Mouse (Mus musculus) brain, embryonic 14.5 days (tissue): ENCODE measurements around the gene Mtch1.

ENCODE experiments used
- CTCF ChIP-seq: fragments of 200-500 bp; IDR thresholded peaks from 2 replicates; pipeline ENCODE4 v1.5.1; 2012; ENCODE audit warnings: inconsistent platforms, mild to moderate bottlenecking, moderate library complexity, borderline replicate concordance; ENCODE audit not compliant: insufficient read depth, insufficient read length; ENCODE audit errors: extremely low read depth
- POLR2A ChIP-seq: fragments of 200-500 bp; IDR thresholded peaks from 2 replicates; pipeline ENCODE4 v1.6.1; 2012; ENCODE audit warnings: mild to moderate bottlenecking, inconsistent platforms, borderline replicate concordance; ENCODE audit not compliant: poor library complexity, insufficient read depth, insufficient read length, severe bottlenecking; ENCODE audit errors: extremely low read depth

GRCm38 (mm10) chr17:29360761-29361221, 13.1 kb upstream of the Mtch1 start, which contains the start of gene Fgd2:
- no peak for TF ChIP-seq CTCF
- no peak for TF ChIP-seq POLR2A
